31 mouse cellular contexts compared by ENCODE assay signal in the genomic region with DNA sequence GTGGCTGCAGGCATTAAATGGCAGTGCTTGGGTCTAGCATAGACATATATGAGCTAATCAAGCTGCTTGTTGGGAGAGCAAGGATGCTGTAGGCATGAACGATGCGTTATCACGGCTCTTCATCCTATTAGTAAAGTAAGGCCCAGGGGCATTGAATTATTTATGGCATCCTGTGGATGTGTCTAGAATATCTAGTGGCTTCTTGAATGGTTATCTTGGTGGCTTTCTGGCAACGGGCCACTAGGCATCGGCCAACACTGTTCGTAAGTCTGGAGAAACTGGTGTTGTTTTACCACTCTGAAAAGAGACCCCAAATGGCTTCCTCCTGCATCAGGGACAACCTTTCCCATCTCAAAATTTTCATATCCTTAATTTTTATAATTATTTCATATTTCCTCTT. TPM values are rescaled to one million over a fixed set of nuclear protein-coding genes. Genes with fewer than 3 reads are reported as not detected.
DNase-seq lines count a peak whose midpoint lies in the region; ATAC-seq and TF ChIP-seq lines count a peak whose summit lies in the region.
"Had no signal": no experiment of that assay in that cellular context is flagged by ENCODE, and none has a peak within 500 bp of the region (broad histone marks: within the 10 kb centered on the region; RNA-seq: fewer than 3 reads in every experiment).

No protein-coding gene starts in this region.

- H3K4me3 ChIP-seq in forebrain, embryonic 14.5 days (ENCODE audit: low read depth, low read length), result no peak overlapping the region
- H3K4me3 ChIP-seq in forebrain, embryonic 10.5 days, result no peak overlapping the region
- H3K4me3 ChIP-seq in hindbrain, postnatal 0 days (ENCODE audit: low read length), result no peak overlapping the region
- no peak overlapping the region for H3K4me3 ChIP-seq in hindbrain, embryonic 13.5 days
- no peak overlapping the region for H3K4me3 ChIP-seq in midbrain, embryonic 13.5 days (replicated peaks)
- H3K4me3 ChIP-seq in midbrain, postnatal 0 days (ENCODE audit: low read depth, low read length), result no peak overlapping the region
- H3K4me3 ChIP-seq: embryonic facial prominence, embryonic 10.5 days; embryonic facial prominence, embryonic 15.5 days had no signal

- no peaks in the 10 kb centered on the region for H3K36me3 ChIP-seq in forebrain, embryonic 14.5 days (ENCODE audit: control insufficient read depth, insufficient read depth, low read length)
- no peaks in the 10 kb centered on the region for H3K36me3 ChIP-seq in forebrain, embryonic 10.5 days (replicated peaks)
- H3K36me3 ChIP-seq in hindbrain, postnatal 0 days (ENCODE audit: insufficient read depth, low read length), result no peaks in the 10 kb centered on the region
- H3K36me3 ChIP-seq in hindbrain, embryonic 13.5 days, result no peaks in the 10 kb centered on the region
- H3K36me3 ChIP-seq in midbrain, embryonic 13.5 days, result no peaks in the 10 kb centered on the region
- no peaks in the 10 kb centered on the region for H3K36me3 ChIP-seq in midbrain, postnatal 0 days (ENCODE audit: insufficient read depth, low read length)
- H3K36me3 ChIP-seq: embryonic facial prominence, embryonic 10.5 days; embryonic facial prominence, embryonic 15.5 days had no signal

- ATAC-seq in forebrain, embryonic 14.5 days, result no peak
- no peak for ATAC-seq in hindbrain, postnatal 0 days
- ATAC-seq in hindbrain, embryonic 13.5 days (ENCODE audit: low FRiP score), result no peak
- 0 out of 2 replicates have a peak, but pooled peaks have one; percentile 28 for ATAC-seq in midbrain, embryonic 13.5 days
- ATAC-seq in midbrain, postnatal 0 days (ENCODE audit: low FRiP score), result no peak
- ATAC-seq: intestine, embryonic 16.5 days had no signal

- no peaks in the 10 kb centered on the region for H3K9me3 ChIP-seq in forebrain, embryonic 14.5 days (replicated peaks; ENCODE audit: control insufficient read depth, low read length)
- no peaks in the 10 kb centered on the region for H3K9me3 ChIP-seq in forebrain, embryonic 10.5 days
- no peaks in the 10 kb centered on the region for H3K9me3 ChIP-seq in hindbrain, postnatal 0 days (ENCODE audit: low read length)
- H3K9me3 ChIP-seq in hindbrain, embryonic 13.5 days, result no peaks in the 10 kb centered on the region
- H3K9me3 ChIP-seq in midbrain, embryonic 13.5 days, result no peaks in the 10 kb centered on the region
- H3K9me3 ChIP-seq in midbrain, postnatal 0 days (ENCODE audit: low read length), result no peaks in the 10 kb centered on the region
- H3K9me3 ChIP-seq: embryonic facial prominence, embryonic 10.5 days; embryonic facial prominence, embryonic 15.5 days had no signal

- WGBS in forebrain, embryonic 14.5 days, result 58% methylated on average over 6 of the region's 6 CpGs
- WGBS in forebrain, embryonic 10.5 days, result 95% methylated on average over 6 of the region's 6 CpGs
- WGBS in hindbrain, postnatal 0 days, result 32% methylated on average over 6 of the region's 6 CpGs
- 38% methylated on average over 6 of the region's 6 CpGs for WGBS in hindbrain, embryonic 13.5 days
- WGBS in midbrain, embryonic 13.5 days, result 55% methylated on average over 6 of the region's 6 CpGs
- WGBS in midbrain, postnatal 0 days, result 30% methylated on average over 6 of the region's 6 CpGs

- H3K27me3 ChIP-seq in forebrain, embryonic 14.5 days (replicated peaks; ENCODE audit: control insufficient read depth, insufficient read depth, low read length), result no peaks in the 10 kb centered on the region
- no peaks in the 10 kb centered on the region for H3K27me3 ChIP-seq in forebrain, embryonic 10.5 days (ENCODE audit: poor library complexity, severe bottlenecking)
- no peaks in the 10 kb centered on the region for H3K27me3 ChIP-seq in hindbrain, postnatal 0 days (ENCODE audit: insufficient read depth, low read length)
- H3K27me3 ChIP-seq in hindbrain, embryonic 13.5 days, result no peaks in the 10 kb centered on the region
- H3K27me3 ChIP-seq in midbrain, embryonic 13.5 days, result no peaks in the 10 kb centered on the region
- H3K27me3 ChIP-seq in midbrain, postnatal 0 days (ENCODE audit: insufficient read depth, low read length), result no peaks in the 10 kb centered on the region
- H3K27me3 ChIP-seq: embryonic facial prominence, embryonic 15.5 days had no signal

- peak; percentile 47 for DNase-seq in forebrain, embryonic 14.5 days (ENCODE audit: low spot score)
- DNase-seq in forebrain, embryonic 10.5 days (ENCODE audit: extremely low spot score, low spot score), result no peak
- DNase-seq in hindbrain, postnatal 0 days (ENCODE audit: low spot score), result peak; percentile 64
- DNase-seq in midbrain, postnatal 0 days (ENCODE audit: low spot score), result peak; percentile 54
- no peak for DNase-seq in testis, postnatal 10 days (ENCODE audit: low spot score)
- no peak for DNase-seq in adrenal gland, adult 8-10 months
- DNase-seq: adrenal gland, postnatal 25 days; gastrocnemius, postnatal 10 days; kidney, postnatal 4 days; liver; retina, postnatal 1 day; right cerebral cortex, postnatal 14 days; thymus, postnatal 25 days had no signal

- H3K27ac ChIP-seq in forebrain, embryonic 14.5 days (ENCODE audit: low read depth, low read length), result no peak overlapping the region
- H3K27ac ChIP-seq in forebrain, embryonic 10.5 days, result no peak overlapping the region
- H3K27ac ChIP-seq in hindbrain, postnatal 0 days, result peak overlapping the region; percentile 32; the same call in 1 of the 2 replicates
- no peak overlapping the region for H3K27ac ChIP-seq in hindbrain, embryonic 13.5 days
- no peak overlapping the region for H3K27ac ChIP-seq in midbrain, embryonic 13.5 days
- H3K27ac ChIP-seq in midbrain, postnatal 0 days (ENCODE audit: low read depth, low read length), result no peak overlapping the region; the same call in 1 of the 2 replicates
- H3K27ac ChIP-seq: embryonic facial prominence, embryonic 10.5 days; embryonic facial prominence, embryonic 15.5 days; kidney, postnatal 0 days; liver, embryonic 14.5 days; macrophage had no signal

- H3K9ac ChIP-seq in forebrain, embryonic 14.5 days (ENCODE audit: low read length), result no peak overlapping the region
- H3K9ac ChIP-seq in hindbrain, postnatal 0 days (replicated peaks; ENCODE audit: low read length), result no peak overlapping the region
- no peak overlapping the region for H3K9ac ChIP-seq in hindbrain, embryonic 13.5 days
- H3K9ac ChIP-seq in midbrain, embryonic 13.5 days (replicated peaks), result no peak overlapping the region
- no peak overlapping the region for H3K9ac ChIP-seq in midbrain, postnatal 0 days (replicated peaks; ENCODE audit: low read length, poor library complexity, severe bottlenecking)
- H3K9ac ChIP-seq: embryonic facial prominence, embryonic 15.5 days; liver, embryonic 14.5 days had no signal

- TF ChIP-seq CTCF in hindbrain, postnatal 0 days (IDR thresholded peaks at IDR 0.05; ENCODE audit: low read depth), result no peak
- TF ChIP-seq CTCF in midbrain, postnatal 0 days (IDR thresholded peaks at IDR 0.05), result no peak

- peaks cover 9% of the 10 kb centered on the region; the same call in 1 of the 2 replicates for H3K4me1 ChIP-seq in forebrain, embryonic 14.5 days (ENCODE audit: control insufficient read depth, insufficient read depth, low read length)
- H3K4me1 ChIP-seq in forebrain, embryonic 10.5 days, result peaks cover 10% of the 10 kb centered on the region
- H3K4me1 ChIP-seq in hindbrain, postnatal 0 days (ENCODE audit: insufficient read depth, low read length), result peaks cover 16% of the 10 kb centered on the region; the same call in 1 of the 2 replicates
- peaks cover 19% of the 10 kb centered on the region for H3K4me1 ChIP-seq in hindbrain, embryonic 13.5 days (replicated peaks)
- peaks cover 21% of the 10 kb centered on the region for H3K4me1 ChIP-seq in midbrain, embryonic 13.5 days (replicated peaks)
- peaks cover 7% of the 10 kb centered on the region for H3K4me1 ChIP-seq in midbrain, postnatal 0 days (ENCODE audit: insufficient read depth, low read length)
- H3K4me1 ChIP-seq: embryonic facial prominence, embryonic 15.5 days had no signal

- H3K4me2 ChIP-seq in forebrain, embryonic 14.5 days (ENCODE audit: low read length), result no peak overlapping the region
- H3K4me2 ChIP-seq in hindbrain, postnatal 0 days (ENCODE audit: low read depth, low read length), result no peak overlapping the region
- no peak overlapping the region for H3K4me2 ChIP-seq in hindbrain, embryonic 13.5 days
- no peak overlapping the region for H3K4me2 ChIP-seq in midbrain, embryonic 13.5 days (replicated peaks)
- no peak overlapping the region for H3K4me2 ChIP-seq in midbrain, postnatal 0 days (ENCODE audit: low read depth, low read length, poor library complexity, severe bottlenecking)
- H3K4me2 ChIP-seq: embryonic facial prominence, embryonic 15.5 days had no signal

RNA-seq across cellular contexts. Expression of a gene that starts 33.6 kb away (rescaled TPM):
- polyA plus RNA-seq in forebrain, embryonic 14.5 days (2014; fragmentation: Nextera tagmentation; extraction: Ambion mirVana), result 1.5 and 2.3 TPM in 2 replicates
- not detected in 2 replicates for polyA plus RNA-seq in forebrain, embryonic 10.5 days (2016; fragmentation: Nextera tagmentation; extraction: Ambion mirVana)
- total RNA-seq in hindbrain, postnatal 0 days (2014; rRNA removed), result 2.1 and 2.4 TPM in 2 replicates
- 0.64 and 0.90 TPM in 2 replicates for polyA plus RNA-seq in hindbrain, postnatal 0 days (2015; fragmentation: Nextera tagmentation; extraction: Ambion mirVana)
- polyA plus RNA-seq in hindbrain, embryonic 13.5 days (2015; fragmentation: Nextera tagmentation; extraction: Ambion mirVana), result 0.36 and 0.39 TPM in 2 replicates
- 1.6 and 1.8 TPM in 2 replicates for polyA plus RNA-seq in midbrain, embryonic 13.5 days (2015; fragmentation: Nextera tagmentation; extraction: Ambion mirVana)
- 6.5 and 7.1 TPM in 2 replicates for total RNA-seq in midbrain, postnatal 0 days (2014; rRNA removed)
- polyA plus RNA-seq in midbrain, postnatal 0 days (2015; fragmentation: Nextera tagmentation; extraction: Ambion mirVana), result 1.6 and 2.4 TPM in 2 replicates
- not detected for total RNA-seq in adrenal gland, adult 8-10 months (2022)
- total RNA-seq: adrenal gland, postnatal 25 days; gastrocnemius, postnatal 10 days; heart, adult 8-10 months; heart, postnatal 14 days; megakaryocyte-erythroid progenitor cell, adult 5-6 weeks; MEL had no signal
- polyA plus RNA-seq: embryonic facial prominence, embryonic 10.5 days; embryonic facial prominence, embryonic 15.5 days; gonadal fat pad, adult 2 months; heart, embryonic 14.5 days; intestine, embryonic 16.5 days; kidney, postnatal 0 days; limb, embryonic 11.5 days; liver, embryonic 14.5 days; lung, adult 2 months; macrophage; neural tube, embryonic 11.5 days; stomach, embryonic 14.5 days had no signal

Comparison
In these comparisons a context has a peak if more than half of its experiments do, and no peak if none do; other contexts are left out.
1. DNase-seq: peak in forebrain, embryonic 14.5 days (single experiment), hindbrain, postnatal 0 days (single experiment) and midbrain, postnatal 0 days (single experiment); none in forebrain, embryonic 10.5 days (single experiment), testis, postnatal 10 days (single experiment) and adrenal gland, adult 8-10 months (single experiment).